17 mouse cellular contexts compared by ENCODE assay signal in the genomic region with DNA sequence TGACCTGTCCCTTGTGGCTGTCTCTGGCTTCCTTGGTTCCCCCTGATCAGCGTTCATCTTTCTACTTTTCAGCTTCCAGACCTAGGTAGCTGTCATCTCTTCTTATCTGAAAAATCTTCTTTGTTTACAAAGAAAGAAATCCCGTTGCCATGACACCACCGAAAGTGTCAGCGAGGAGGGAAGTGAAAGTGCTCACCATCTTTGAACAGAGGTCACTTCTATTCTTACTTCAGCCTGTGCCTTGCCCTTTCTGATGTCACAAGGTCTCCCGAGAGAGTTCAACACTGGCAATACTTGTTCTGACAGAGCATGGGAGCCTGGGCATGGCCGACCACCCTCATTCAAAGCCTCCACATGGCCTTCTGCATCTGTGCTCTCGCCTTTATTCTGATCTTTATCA. TPM values are rescaled to one million over a fixed set of nuclear protein-coding genes. Genes with fewer than 3 reads are reported as not detected.
DNase-seq lines count a peak whose midpoint lies in the region; ATAC-seq and TF ChIP-seq lines count a peak whose summit lies in the region.
"Had no signal": no experiment of that assay in that cellular context is flagged by ENCODE, and none has a peak within 500 bp of the region (broad histone marks: within the 10 kb centered on the region; RNA-seq: fewer than 3 reads in every experiment).

No protein-coding gene starts in this region.

- no peaks in the 10 kb centered on the region for H3K36me3 ChIP-seq in forebrain, embryonic 11.5 days (ENCODE audit: control insufficient read depth, insufficient read depth, low read length)
- H3K36me3 ChIP-seq in forebrain, embryonic 10.5 days (replicated peaks), result no peaks in the 10 kb centered on the region
- no peaks in the 10 kb centered on the region for H3K36me3 ChIP-seq in hindbrain, postnatal 0 days (ENCODE audit: insufficient read depth, low read length)
- H3K36me3 ChIP-seq: hindbrain, embryonic 13.5 days; limb, embryonic 10.5 days; lung, embryonic 15.5 days; stomach, embryonic 15.5 days had no signal

- no peak overlapping the region for H3K9ac ChIP-seq in forebrain, embryonic 11.5 days (ENCODE audit: low read length)
- no peak overlapping the region for H3K9ac ChIP-seq in hindbrain, postnatal 0 days (replicated peaks; ENCODE audit: low read length)
- H3K9ac ChIP-seq: hindbrain, embryonic 13.5 days; lung, embryonic 15.5 days; stomach, embryonic 15.5 days had no signal

- no peak for TF ChIP-seq CTCF in hindbrain, postnatal 0 days (IDR thresholded peaks at IDR 0.05; ENCODE audit: low read depth)

- no peak for ATAC-seq in forebrain, embryonic 11.5 days (replicated peaks; ENCODE audit: low FRiP score)
- ATAC-seq in hematopoietic stem cell, adult 5-6 weeks (replicated peaks in 1 of 2; ENCODE audit: insufficient read depth in 1 of 2, low FRiP score in 2 of 2, low TSS enrichment in 1 of 2, low read depth in 1 of 2, poor library complexity in 2 of 2, severe bottlenecking in 2 of 2), result peak; percentile 32 to 68; a peak in 3 of 4 replicates
- ATAC-seq in hindbrain, postnatal 0 days, result no peak
- ATAC-seq: forebrain, embryonic 14.5 days had no signal

- no peak overlapping the region for H3K27ac ChIP-seq in forebrain, embryonic 11.5 days (ENCODE audit: low read depth, low read length)
- no peak overlapping the region for H3K27ac ChIP-seq in forebrain, embryonic 10.5 days
- H3K27ac ChIP-seq in hindbrain, postnatal 0 days, result no peak overlapping the region
- H3K27ac ChIP-seq: hindbrain, embryonic 13.5 days; layer of hippocampus, adult 2 months; limb, embryonic 10.5 days; lung, embryonic 15.5 days; stomach, embryonic 15.5 days had no signal

- H3K4me2 ChIP-seq in forebrain, embryonic 11.5 days (ENCODE audit: low read depth, low read length, severe bottlenecking), result no peak overlapping the region
- no peak overlapping the region for H3K4me2 ChIP-seq in hindbrain, postnatal 0 days (ENCODE audit: low read depth, low read length)
- H3K4me2 ChIP-seq: heart, embryonic 11.5 days; hindbrain, embryonic 13.5 days; lung, embryonic 15.5 days; stomach, embryonic 15.5 days had no signal

- 75% methylated on average over 7 of the region's 7 CpGs for WGBS in forebrain, embryonic 11.5 days
- 78% methylated on average over 7 of the region's 7 CpGs for WGBS in forebrain, embryonic 10.5 days
- WGBS in hindbrain, postnatal 0 days, result 67% methylated on average over 7 of the region's 7 CpGs

- no peaks in the 10 kb centered on the region for H3K4me1 ChIP-seq in forebrain, embryonic 11.5 days (replicated peaks; ENCODE audit: control insufficient read depth, insufficient read depth, low read length)
- H3K4me1 ChIP-seq in forebrain, embryonic 10.5 days, result no peaks in the 10 kb centered on the region
- no peaks in the 10 kb centered on the region for H3K4me1 ChIP-seq in hindbrain, postnatal 0 days (ENCODE audit: insufficient read depth, low read length)
- H3K4me1 ChIP-seq: hindbrain, embryonic 13.5 days; limb, embryonic 10.5 days; lung, embryonic 15.5 days; stomach, embryonic 15.5 days had no signal

- DNase-seq in forebrain, embryonic 11.5 days (ENCODE audit: low spot score), result peak; percentile 32
- no peak for DNase-seq in forebrain, embryonic 10.5 days (ENCODE audit: extremely low spot score, low spot score)
- peak; percentile 88 to 92 for DNase-seq in B cell, adult 2 months
- DNase-seq in natural killer cell, adult 2 months (ENCODE audit: low spot score in 2 of 2), result peak; percentile 70 to 85
- DNase-seq in embryo, embryonic 9.5 days (ENCODE audit: extremely low spot score), result no peak
- DNase-seq in hindbrain, postnatal 0 days (ENCODE audit: low spot score), result no peak
- no peak for DNase-seq in left cerebral cortex, postnatal 25 days (ENCODE audit: low spot score in 2 of 2)
- DNase-seq: cerebellum, adult 9-11 months; kidney, adult 9 months had no signal

- no peaks in the 10 kb centered on the region for H3K27me3 ChIP-seq in forebrain, embryonic 11.5 days (ENCODE audit: control insufficient read depth, insufficient read depth, low read length)
- H3K27me3 ChIP-seq in forebrain, embryonic 10.5 days (ENCODE audit: poor library complexity, severe bottlenecking), result no peaks in the 10 kb centered on the region
- H3K27me3 ChIP-seq in hindbrain, postnatal 0 days (ENCODE audit: insufficient read depth, low read length), result no peaks in the 10 kb centered on the region
- H3K27me3 ChIP-seq: hindbrain, embryonic 13.5 days; lung, embryonic 15.5 days; stomach, embryonic 15.5 days had no signal

- H3K4me3 ChIP-seq in forebrain, embryonic 11.5 days (ENCODE audit: low read depth, low read length), result no peak overlapping the region
- no peak overlapping the region for H3K4me3 ChIP-seq in forebrain, embryonic 10.5 days
- H3K4me3 ChIP-seq in hindbrain, postnatal 0 days (ENCODE audit: low read length), result no peak overlapping the region
- H3K4me3 ChIP-seq: hindbrain, embryonic 13.5 days; layer of hippocampus, adult 2 months; limb, embryonic 10.5 days; lung, embryonic 15.5 days; stomach, embryonic 15.5 days had no signal

- intact Hi-C loops in left cerebral cortex, postnatal 25 days (cut with DNase I), result no loop called here

- H3K9me3 ChIP-seq in forebrain, embryonic 11.5 days (ENCODE audit: control insufficient read depth, low read length), result no peaks in the 10 kb centered on the region
- H3K9me3 ChIP-seq in forebrain, embryonic 10.5 days, result no peaks in the 10 kb centered on the region
- H3K9me3 ChIP-seq in hindbrain, postnatal 0 days (ENCODE audit: low read length), result no peaks in the 10 kb centered on the region
- H3K9me3 ChIP-seq: hindbrain, embryonic 13.5 days; limb, embryonic 10.5 days; lung, embryonic 15.5 days; stomach, embryonic 15.5 days had no signal

RNA-seq across cellular contexts. Expression of gene S1pr1, which starts 14.3 kb away (rescaled TPM):
- polyA plus RNA-seq in forebrain, embryonic 11.5 days (2014; fragmentation: Nextera tagmentation; extraction: Ambion mirVana), result 35.3 and 35.9 TPM in 2 replicates
- 25.4 and 27.2 TPM in 2 replicates for polyA plus RNA-seq in forebrain, embryonic 10.5 days (2016; fragmentation: Nextera tagmentation; extraction: Ambion mirVana)
- total RNA-seq in hematopoietic stem cell, adult 5-6 weeks (2017), result 16.4 and 22.3 TPM in 2 replicates
- 61.1 and 61.6 TPM in 2 replicates for total RNA-seq in hindbrain, postnatal 0 days (2014; rRNA removed)
- 40.9 and 46.9 TPM in 2 replicates for polyA plus RNA-seq in hindbrain, postnatal 0 days (2015; fragmentation: Nextera tagmentation; extraction: Ambion mirVana)
- total RNA-seq in left cerebral cortex, postnatal 25 days (2021), result 10 to 100 TPM; 98.8 to 99.4 TPM

Comparison
In these comparisons a context has a peak if more than half of its experiments do, and no peak if none do; other contexts are left out.
1. DNase-seq: peak in forebrain, embryonic 11.5 days (single experiment), B cell, adult 2 months (2 of 2) and natural killer cell, adult 2 months (2 of 2); none in forebrain, embryonic 10.5 days (single experiment), embryo, embryonic 9.5 days (single experiment), hindbrain, postnatal 0 days (single experiment) and left cerebral cortex, postnatal 25 days (0 of 2).
2. ATAC-seq: peak in hematopoietic stem cell, adult 5-6 weeks (2 of 2); none in forebrain, embryonic 11.5 days (single experiment) and hindbrain, postnatal 0 days (single experiment).